Mouse (Mus musculus): Measurements from ENCODE around the gene Lancl1.

- TF ChIP-seq MAX (IDR thresholded peaks at IDR 0.05) (no peak), CEBPB (IDR thresholded peaks at IDR 0.05; ENCODE audit: low read depth) (no peak)
Observed at GRCm38 (mm10) chr1:67037198-67037597, 1.5 kb downstream of the Lancl1 start.

Measured in C2C12 (cell line).